Mouse (Mus musculus) embryo, embryonic 11.5 days (tissue): Measurements from ENCODE around the gene Ipcef1.
"Not testable (repeated sequence)": the region's sequence is repeated elsewhere in the genome, so short reads cannot be mapped to it uniquely, and the experiment has no call there.

Source experiments
- DNase-seq: peaks from one replicate; pipeline ENCODE4 v3.0.0-alpha.2; 2012; ENCODE audit warnings: low read depth, low spot score

Gene Ipcef1

GRCm38 (mm10) chr10:7035547-7035946, 16.7 kb downstream of the Ipcef1 start:
- no peak for DNase-seq

- DNase-seq, result no peak
Measured at GRCm38 (mm10) chr10:7033459-7033858, 18.8 kb downstream of the Ipcef1 start.

GRCm38 (mm10) chr10:7025028-7025427, 27.2 kb downstream of the Ipcef1 start:
- DNase-seq, result no peak

- DNase-seq, result no peak
Measured at GRCm38 (mm10) chr10:7020551-7020950, 31.7 kb downstream of the Ipcef1 start.

GRCm38 (mm10) chr10:7019781-7020386, 32.4 kb downstream of the Ipcef1 start:
- no peak for DNase-seq

GRCm38 (mm10) chr10:7015199-7015598, 37.1 kb downstream of the Ipcef1 start:
- DNase-seq, result no peak

GRCm38 (mm10) chr10:7010543-7010942, 41.7 kb downstream of the Ipcef1 start:
- no peak for DNase-seq

- no peak for DNase-seq
Measured at GRCm38 (mm10) chr10:7004980-7005538, 47.2 kb downstream of the Ipcef1 start.

- not testable (repeated sequence) for DNase-seq
Measured at GRCm38 (mm10) chr10:7003898-7004297, 48.4 kb downstream of the Ipcef1 start.

GRCm38 (mm10) chr10:6999355-6999754, 52.9 kb downstream of the Ipcef1 start:
- no peak for DNase-seq

- DNase-seq, result no peak
Measured at GRCm38 (mm10) chr10:6998576-6999250, 53.6 kb downstream of the Ipcef1 start.

- DNase-seq, result no peak
Measured at GRCm38 (mm10) chr10:6996895-6997294, 55.4 kb downstream of the Ipcef1 start.

- no peak for DNase-seq
Measured at GRCm38 (mm10) chr10:6988555-6988954, 63.7 kb downstream of the Ipcef1 start.

GRCm38 (mm10) chr10:6987399-6988098, 64.7 kb downstream of the Ipcef1 start:
- no peak for DNase-seq

GRCm38 (mm10) chr10:6986246-6986645, 66.0 kb downstream of the Ipcef1 start:
- no peak for DNase-seq

GRCm38 (mm10) chr10:6983431-6983830, 68.8 kb downstream of the Ipcef1 start:
- DNase-seq, result no peak

GRCm38 (mm10) chr10:6982751-6983151, 69.5 kb downstream of the Ipcef1 start:
- no peak for DNase-seq

GRCm38 (mm10) chr10:6980236-6980635, 72.0 kb downstream of the Ipcef1 start:
- DNase-seq, result no peak

GRCm38 (mm10) chr10:6979789-6980188, 72.5 kb downstream of the Ipcef1 start:
- no peak for DNase-seq

GRCm38 (mm10) chr10:6979216-6979615, 73.1 kb downstream of the Ipcef1 start:
- DNase-seq, result no peak

- no peak for DNase-seq
Measured at GRCm38 (mm10) chr10:6978733-6979132, 73.5 kb downstream of the Ipcef1 start.

- no peak for DNase-seq
Measured at GRCm38 (mm10) chr10:6977843-6978242, 74.4 kb downstream of the Ipcef1 start.

- no peak for DNase-seq
Measured at GRCm38 (mm10) chr10:6968334-6968733, 83.9 kb downstream of the Ipcef1 start.
